Mouse (Mus musculus): ENCODE measurements at regions not wholly inside any gene's neighbourhood (a gene's known extent, or its start where the extent isn't known, plus 50 kb on each side); places are given as distances from the start of the nearest gene placed in this dataset.

DNA sequence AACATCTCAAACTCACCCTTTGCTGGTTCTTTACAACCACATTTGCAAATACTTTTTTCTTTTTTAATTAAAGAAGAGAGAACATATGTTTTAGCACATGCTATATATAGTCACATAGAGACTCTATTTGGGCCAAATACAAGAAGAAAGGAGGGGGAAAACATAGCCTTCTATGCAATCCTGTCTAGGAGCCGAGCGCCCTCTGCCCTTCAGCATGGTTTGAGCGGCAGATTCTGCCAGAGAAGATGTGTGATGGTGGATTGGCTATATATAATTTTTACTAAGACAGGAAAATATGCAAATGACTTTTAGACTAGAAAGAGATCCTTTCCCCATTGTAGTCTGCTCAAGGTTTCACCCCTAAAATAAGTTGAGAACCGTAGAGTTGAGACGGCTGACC, 60.0 kb upstream of the Myom1 start:
- DNase-seq (ENCODE audit: low spot score), result no peak

DNA sequence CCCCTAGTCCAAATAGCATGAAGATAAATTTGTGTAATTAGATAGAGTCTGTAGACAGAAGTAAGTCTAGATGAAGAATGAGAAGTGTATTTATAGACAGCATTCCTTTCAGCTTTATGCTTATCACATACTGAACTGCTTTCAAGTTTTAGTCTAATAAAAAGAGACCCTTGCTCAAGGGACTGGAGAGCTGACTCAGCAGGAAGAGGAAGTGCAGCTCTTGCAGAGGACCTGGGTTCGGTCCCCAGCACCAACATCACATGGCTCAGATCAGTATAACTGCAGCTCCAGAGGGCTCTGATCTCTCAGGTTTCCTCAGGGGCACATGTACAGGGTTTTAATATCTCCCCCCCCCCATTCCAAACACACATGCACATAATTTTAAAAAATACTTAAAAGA, 68.2 kb upstream of the Myom1 start:
- no peak for DNase-seq (ENCODE audit: low spot score)

DNA sequence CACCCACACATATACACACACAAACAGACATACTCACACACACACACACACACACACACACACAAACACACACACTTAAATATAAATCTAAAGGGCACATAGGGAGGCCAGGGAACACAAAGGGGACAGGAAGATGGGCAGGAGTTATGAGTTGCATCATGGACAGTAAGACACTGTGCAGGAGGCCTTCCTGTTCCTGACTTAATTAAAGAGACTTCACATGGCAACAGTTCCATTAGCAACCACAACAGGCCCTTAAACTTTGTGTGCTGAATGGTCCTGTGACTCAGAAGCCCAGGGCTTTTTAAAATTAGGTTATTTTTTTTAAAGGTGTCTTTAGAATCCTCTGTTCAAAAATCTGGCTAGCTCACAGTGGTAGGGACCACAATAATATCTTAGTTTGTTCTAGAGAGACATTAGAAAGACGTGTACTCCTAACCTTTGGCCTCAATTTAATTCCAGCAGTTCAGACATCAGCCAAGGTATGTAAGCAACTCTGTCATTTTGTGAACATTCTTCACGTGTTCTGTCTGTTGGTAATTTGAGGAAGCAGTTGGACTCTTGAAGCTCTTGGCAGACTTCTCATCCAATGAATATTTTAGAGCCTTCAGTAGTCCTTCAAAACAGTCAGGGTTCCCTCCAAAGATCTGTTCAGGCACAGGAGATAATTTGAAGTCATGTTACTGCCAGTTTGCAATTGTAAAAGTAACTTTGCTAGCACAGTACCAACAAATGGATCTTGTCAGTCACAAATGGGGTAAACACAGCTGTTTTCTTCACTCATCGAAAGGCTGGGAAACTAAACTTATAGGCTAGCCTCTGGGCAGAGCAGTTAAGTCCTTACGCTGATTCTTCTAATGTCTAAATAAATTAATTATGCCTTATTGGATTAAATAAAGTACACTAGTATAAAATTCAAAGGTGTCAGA, 69.0 kb upstream of the Myom1 start:
- DNase-seq (ENCODE audit: low spot score), result no peak

GRCm38 (mm10) chr17:70932565-70932964, 69.9 kb upstream of the Myom1 start:
- DNase-seq (ENCODE audit: low spot score), result no peak

GRCm38 (mm10) chr17:70930600-70930999, 71.8 kb upstream of the Myom1 start:
- DNase-seq (ENCODE audit: low spot score), result no peak

DNA sequence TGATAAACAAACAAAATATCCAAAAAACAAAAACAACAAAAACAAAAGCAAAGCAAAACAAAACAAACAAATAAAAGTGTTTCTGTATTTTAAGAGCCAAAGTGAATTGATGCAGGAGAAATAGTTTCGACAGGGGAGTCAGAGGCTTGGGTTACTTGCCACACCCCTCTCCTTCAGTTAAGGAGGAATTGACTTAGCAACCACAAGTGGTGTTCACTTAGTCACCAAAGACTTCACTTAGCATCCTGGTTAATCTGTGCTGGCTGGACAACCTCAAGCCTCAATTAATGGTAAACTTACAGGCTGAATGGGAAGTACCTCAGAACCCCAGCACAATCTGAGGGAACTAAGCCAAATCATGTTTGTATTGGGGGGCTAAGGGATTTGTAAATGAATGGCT, 72.9 kb upstream of the Myom1 start:
- no peak for DNase-seq (ENCODE audit: low spot score)

DNA sequence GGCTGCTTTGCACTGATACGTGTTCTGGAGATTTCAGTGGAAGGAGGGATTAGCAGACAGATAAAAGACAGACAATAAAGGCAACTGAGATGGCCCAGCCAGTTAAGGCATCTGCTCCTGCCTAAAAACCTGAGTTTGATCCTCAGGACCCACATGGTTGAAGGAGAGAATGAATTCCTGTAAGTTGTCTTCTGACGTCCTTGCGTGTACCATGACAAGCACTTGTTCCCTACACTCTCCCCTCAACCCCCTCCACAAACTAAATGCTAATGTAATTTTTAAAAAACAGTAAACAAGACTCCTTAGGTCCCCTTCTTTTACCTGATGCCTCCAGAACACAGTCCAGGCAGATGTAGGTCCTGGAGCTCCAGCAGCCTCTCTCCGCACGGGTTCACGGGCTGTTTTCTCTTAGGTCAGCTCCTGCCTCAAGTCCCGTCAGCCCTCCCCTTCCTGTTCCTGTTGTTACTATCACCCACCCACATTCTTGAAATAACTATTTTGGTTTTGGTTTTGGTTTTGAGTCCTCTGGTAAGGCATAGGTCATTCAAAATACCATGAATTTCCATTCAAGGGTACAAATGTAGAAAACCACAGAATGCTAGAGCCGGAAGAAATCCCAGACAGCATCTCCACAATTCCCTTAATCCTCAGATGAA, 71.3 kb upstream of the Tgif1 start:
- DNase-seq (ENCODE audit: low spot score), result peak; percentile 19

DNA sequence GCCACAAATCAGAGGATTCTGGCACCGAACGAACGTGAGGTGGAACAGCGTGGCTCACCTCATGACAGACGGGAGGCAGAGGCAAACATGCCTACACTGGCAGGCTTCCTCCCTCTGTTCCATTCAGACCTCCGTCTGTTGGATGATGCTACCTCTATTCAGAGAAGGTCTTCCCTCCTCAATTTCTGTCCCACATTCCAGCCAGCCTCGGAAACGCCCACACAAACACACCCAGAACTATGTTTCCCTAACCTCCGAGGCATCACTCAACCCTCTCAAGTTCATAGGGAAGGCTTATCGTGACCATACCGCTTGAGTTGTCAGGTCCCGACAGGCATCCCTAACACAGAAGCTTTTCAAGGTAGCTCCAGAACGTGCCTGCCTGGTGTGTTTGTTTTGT, 68.3 kb upstream of the Tgif1 start:
- DNase-seq (ENCODE audit: low spot score), result no peak

- DNase-seq (ENCODE audit: low spot score), result no peak
These were observed 66.8 kb upstream of the Tgif1 start for GRCm38 (mm10) chr17:70920181-70920580.

- DNase-seq (ENCODE audit: low spot score), result no peak
These were observed 64.0 kb upstream of the Tgif1 start for GRCm38 (mm10) chr17:70917183-70917935.

DNA sequence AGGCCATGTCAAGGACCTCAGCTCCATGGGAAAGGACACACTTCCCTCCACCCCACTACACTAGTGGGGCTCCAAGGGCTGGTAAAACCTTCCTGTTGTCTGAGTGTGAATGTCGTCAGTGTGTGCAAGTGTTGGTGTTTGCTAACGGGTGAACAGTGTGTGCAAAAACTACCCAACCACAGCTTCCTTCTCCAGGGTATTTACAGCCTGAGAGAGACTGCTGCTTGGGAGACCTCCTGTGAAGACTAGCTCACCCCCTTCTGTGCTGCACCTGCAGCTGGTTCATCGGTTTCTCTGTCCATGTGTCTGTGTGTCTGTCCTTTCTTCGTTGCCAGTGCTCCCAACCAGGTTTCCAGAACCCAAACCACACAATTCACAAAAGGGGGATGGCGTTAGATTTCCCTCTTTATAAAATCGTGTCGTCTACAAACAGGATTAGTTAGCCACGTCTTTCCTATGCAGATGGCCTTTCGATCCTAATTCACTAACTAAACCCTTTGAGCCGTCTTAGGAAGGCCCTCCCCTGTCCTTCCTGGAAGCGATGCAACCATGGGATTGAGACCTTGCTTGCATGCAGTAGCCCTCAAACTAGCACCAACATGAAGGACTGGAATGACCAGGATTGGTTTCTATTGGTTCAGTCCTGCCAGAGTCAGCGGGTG, 62.9 kb upstream of the Tgif1 start:
- no peak for DNase-seq (ENCODE audit: low spot score)

- no peak for DNase-seq (ENCODE audit: low spot score)
These were observed 62.1 kb upstream of the Tgif1 start for GRCm38 (mm10) chr17:70915445-70915844.

GRCm38 (mm10) chr17:70910238-70910637, 56.9 kb upstream of the Tgif1 start:
- no peak for DNase-seq (ENCODE audit: low spot score)

DNA sequence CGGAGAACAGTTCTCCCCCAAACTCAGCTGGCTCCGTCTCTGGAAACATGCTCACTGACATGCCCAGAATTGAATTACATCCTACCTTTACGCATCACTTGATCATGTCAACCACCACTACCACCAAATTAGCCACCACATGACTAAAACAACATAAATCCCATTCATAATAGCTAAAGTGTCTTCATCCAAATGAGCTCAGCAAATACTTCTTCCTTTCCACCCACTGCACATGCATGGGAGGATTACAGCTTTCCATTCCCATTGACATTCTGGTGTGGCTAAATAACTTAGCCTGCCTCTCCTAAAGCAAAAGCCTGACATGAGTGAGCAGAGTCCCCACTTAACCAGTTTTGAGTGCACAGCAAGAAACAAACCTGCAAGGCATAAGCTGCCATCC, 56.2 kb upstream of the Tgif1 start:
- no peak for DNase-seq (ENCODE audit: low spot score)

GRCm38 (mm10) chr17:70908328-70908727, 55.0 kb upstream of the Tgif1 start:
- DNase-seq (ENCODE audit: low spot score), result no peak
